Mouse (Mus musculus) midbrain, embryonic 13.5 days (tissue): ENCODE results near the gene Trim13. TPM values are rescaled to one million over a fixed set of nuclear protein-coding genes. Genes with fewer than 3 reads are reported as not detected.
"Not testable (repeated sequence)": the region's sequence is repeated elsewhere in the genome, so short reads cannot be mapped to it uniquely, and the experiment has no call there.

Experiments
- ATAC-seq: fragments of 200-750 bp; cut with Nextera tagmentation; 2 replicates; pipeline ENCODE4 v1.8.0; 2017; ENCODE audit warnings: mild to moderate bottlenecking, moderate TSS enrichment, moderate library complexity
- H3K27ac ChIP-seq: fragments of 300-500 bp; sonication (generic); 2 replicates; pipeline ENCODE4 v1.5.1; 2015; ENCODE audit warnings: inconsistent platforms, mild to moderate bottlenecking, moderate library complexity
- H3K27me3 ChIP-seq: fragments of 300-500 bp; sonication (generic); 2 replicates; pipeline ENCODE4 v1.6.1; 2015; ENCODE audit warnings: mild to moderate bottlenecking, inconsistent platforms
- H3K36me3 ChIP-seq: fragments of 300-500 bp; sonication (generic); 2 replicates; pipeline ENCODE4 v1.6.1; 2015; ENCODE audit warnings: mild to moderate bottlenecking, inconsistent platforms
- H3K4me1 ChIP-seq: fragments of 300-500 bp; sonication (generic); replicated peaks from 2 replicates; pipeline ENCODE4 v1.6.1; 2015; ENCODE audit warnings: inconsistent platforms
- H3K4me2 ChIP-seq: fragments of 300-500 bp; sonication (generic); replicated peaks from 2 replicates; pipeline ENCODE4 v1.6.1; 2015; ENCODE audit warnings: moderate library complexity, mild to moderate bottlenecking, inconsistent platforms
- H3K4me3 ChIP-seq: fragments of 300-500 bp; sonication (generic); replicated peaks from 2 replicates; pipeline ENCODE4 v1.5.1; 2015; ENCODE audit warnings: mild to moderate bottlenecking, inconsistent platforms
- H3K9ac ChIP-seq: fragments of 300-500 bp; sonication (generic); replicated peaks from 2 replicates; pipeline ENCODE4 v1.6.1; 2015; ENCODE audit warnings: mild to moderate bottlenecking, inconsistent platforms
- H3K9me3 ChIP-seq: fragments of 300-500 bp; sonication (generic); 2 replicates; pipeline ENCODE4 v1.6.1; 2016; ENCODE audit warnings: mild to moderate bottlenecking, inconsistent platforms
- WGBS: fragments of 180-500 bp; shearing (Covaris S2); methylation state at CpG from one replicate; pipeline ENCODE4 v1.1.7; 2015; 5-methylcytosine and 5-hydroxymethylcytosine counted together
- polyA plus RNA-seq: library from polyadenylated mRNA; unstranded; fragments of >200 nt; fragmentation: Nextera tagmentation; extraction: Ambion mirVana; gene quantifications from 2 replicates; pipeline ENCODE4 v1.2.1, GENCODE M21; 2015

The Trim13 gene
- polyA plus RNA-seq, 1 experiment from 2014 or later = 48.4 TPM

GRCm38 (mm10) chr14:61589288-61590065 is 8.6 kb upstream of the Trim13 start:
- WGBS = 91% methylated on average over 4 of the region's 4 CpGs
- Histone ChIP-seq H3K36me3 (no peaks in the 10 kb centered on the region), H3K4me2 (no peak overlapping the region)

DNA sequence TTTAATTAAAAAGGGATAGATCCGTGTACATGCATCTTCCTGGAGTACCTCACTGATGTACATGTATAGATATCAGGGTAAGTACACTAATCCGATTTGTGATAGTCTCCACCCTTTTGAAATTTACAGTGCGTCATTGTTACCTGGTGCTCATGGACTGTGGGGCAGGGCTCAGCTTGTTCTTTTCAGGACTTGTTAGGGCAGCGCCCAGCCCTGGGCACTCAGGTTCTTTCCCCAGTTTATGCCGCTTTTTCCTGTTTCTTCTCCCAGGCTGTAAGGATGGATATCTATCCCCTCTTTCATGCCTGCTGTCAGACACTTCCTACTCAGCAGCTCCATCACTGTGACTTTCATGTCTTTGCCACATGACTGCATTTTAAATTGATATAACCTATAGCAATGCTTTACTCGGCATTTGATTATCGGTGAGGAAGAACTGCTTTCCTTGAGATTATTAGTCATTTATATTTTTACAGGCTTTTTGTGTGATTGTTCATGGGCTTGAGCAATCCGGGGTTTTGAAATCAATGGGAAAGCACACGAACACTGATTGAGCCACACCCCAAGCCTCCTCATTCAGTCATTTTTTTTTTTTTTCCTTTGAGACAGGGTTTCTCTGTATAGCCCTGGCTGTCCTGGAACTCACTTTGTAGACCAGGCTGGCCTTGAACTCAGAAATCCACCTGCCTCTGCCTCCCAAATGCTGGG is 1.2 kb upstream of the Trim13 start:
- no peak overlapping the region for H3K9ac ChIP-seq
- peaks cover 19% of the 10 kb centered on the region for H3K4me1 ChIP-seq
- no peak overlapping the region for H3K4me3 ChIP-seq
- 92% methylated on average over 9 of the region's 9 CpGs for WGBS
- no peak overlapping the region for H3K4me2 ChIP-seq
- no peaks in the 10 kb centered on the region for H3K27me3 ChIP-seq
- H3K36me3 ChIP-seq = no peaks in the 10 kb centered on the region
- no peak overlapping the region for H3K27ac ChIP-seq
- ATAC-seq = no peak
- no peaks in the 10 kb centered on the region for H3K9me3 ChIP-seq

More at GRCm38 (mm10) chr14:61589288-61590065, 8.6 kb upstream of the Trim13 start:
- no peaks in the 10 kb centered on the region for H3K9me3 ChIP-seq
- H3K9ac ChIP-seq = no peak overlapping the region
- H3K27me3 ChIP-seq = no peaks in the 10 kb centered on the region
- ATAC-seq = no peak
- H3K27ac ChIP-seq = no peak overlapping the region
- H3K4me1 ChIP-seq = no peaks in the 10 kb centered on the region
- no peak overlapping the region for H3K4me3 ChIP-seq

DNA sequence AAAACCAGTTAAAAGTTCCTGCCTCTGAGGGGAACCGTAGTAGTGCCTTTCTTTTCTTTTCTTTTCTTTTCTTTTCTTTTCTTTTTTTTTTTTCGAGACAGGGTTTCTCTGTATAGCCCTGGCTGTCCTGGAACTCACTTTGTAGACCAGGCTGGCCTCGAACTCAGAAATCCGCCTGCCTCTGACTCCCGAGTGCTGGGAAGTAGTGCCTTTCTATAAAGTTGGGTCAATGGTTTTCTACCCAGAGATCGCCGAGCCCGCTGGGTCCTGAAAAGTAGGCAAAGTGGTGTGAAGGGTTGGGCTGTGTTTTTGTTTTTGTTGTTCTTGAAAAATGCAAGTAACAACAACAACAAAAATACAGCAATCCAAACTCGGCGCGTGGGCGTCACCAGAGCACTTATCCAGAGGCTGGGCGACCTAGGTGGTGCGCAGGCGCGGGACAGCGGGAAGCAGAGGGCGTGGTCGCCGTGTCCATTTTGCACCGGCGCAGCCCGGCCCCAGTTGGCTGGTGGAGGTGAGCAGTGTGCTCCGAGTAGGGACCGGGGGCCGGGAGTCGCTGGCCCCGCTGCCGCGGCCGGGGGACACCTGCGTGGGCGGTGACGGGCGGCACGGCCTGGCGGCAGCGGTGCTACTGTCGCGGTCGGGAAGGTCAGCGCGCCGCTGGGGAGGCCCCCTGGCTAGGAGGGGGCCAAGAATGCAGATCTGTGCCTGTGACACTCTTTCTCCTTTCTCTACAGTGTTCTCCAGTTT is 1.2 kb downstream of the Trim13 start:
- H3K4me3 ChIP-seq = peak overlapping the region; percentile 84
- 5% methylated on average over 44 of the region's 44 CpGs for WGBS
- H3K4me1 ChIP-seq = peaks cover 33% of the 10 kb centered on the region
- H3K9me3 ChIP-seq = no peaks in the 10 kb centered on the region
- no peaks in the 10 kb centered on the region for H3K27me3 ChIP-seq
- H3K36me3 ChIP-seq = peaks cover 11% of the 10 kb centered on the region
- H3K4me2 ChIP-seq = peak overlapping the region; percentile 68
- H3K9ac ChIP-seq = peak overlapping the region; percentile 89
- ATAC-seq = peak; percentile 97
- H3K27ac ChIP-seq = peak overlapping the region; percentile 84

DNA sequence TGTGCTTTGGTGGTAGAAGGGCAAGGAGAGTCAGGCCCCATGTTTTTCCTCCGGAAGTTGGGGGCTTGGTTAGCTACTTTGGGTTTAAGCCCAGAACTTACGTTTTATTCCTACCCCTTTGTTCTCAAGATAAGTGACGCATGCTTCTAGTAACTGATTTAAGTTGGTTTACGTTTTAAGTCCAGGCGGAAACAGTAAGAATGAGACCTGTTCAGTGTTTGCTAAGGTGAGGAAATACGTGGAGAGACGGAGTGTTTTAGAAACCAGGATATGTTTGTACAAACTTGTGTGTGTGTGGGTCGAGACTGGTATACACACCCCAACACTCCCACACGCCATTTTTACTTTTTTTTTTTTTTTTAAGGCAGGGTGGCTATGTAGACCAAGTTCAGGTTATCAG is 3.3 kb downstream of the Trim13 start:
- Histone ChIP-seq H3K27ac (no peak overlapping the region), H3K4me2 (peak overlapping the region; percentile 68), H3K4me1 (peaks cover 33% of the 10 kb centered on the region), H3K9ac (no peak overlapping the region), H3K4me3 (peak overlapping the region; percentile 84), H3K36me3 (peaks cover 30% of the 10 kb centered on the region), H3K27me3 (no peaks in the 10 kb centered on the region), H3K9me3 (no peaks in the 10 kb centered on the region)
- ATAC-seq = no peak
- WGBS = 88% methylated on average over 9 of the region's 9 CpGs

DNA sequence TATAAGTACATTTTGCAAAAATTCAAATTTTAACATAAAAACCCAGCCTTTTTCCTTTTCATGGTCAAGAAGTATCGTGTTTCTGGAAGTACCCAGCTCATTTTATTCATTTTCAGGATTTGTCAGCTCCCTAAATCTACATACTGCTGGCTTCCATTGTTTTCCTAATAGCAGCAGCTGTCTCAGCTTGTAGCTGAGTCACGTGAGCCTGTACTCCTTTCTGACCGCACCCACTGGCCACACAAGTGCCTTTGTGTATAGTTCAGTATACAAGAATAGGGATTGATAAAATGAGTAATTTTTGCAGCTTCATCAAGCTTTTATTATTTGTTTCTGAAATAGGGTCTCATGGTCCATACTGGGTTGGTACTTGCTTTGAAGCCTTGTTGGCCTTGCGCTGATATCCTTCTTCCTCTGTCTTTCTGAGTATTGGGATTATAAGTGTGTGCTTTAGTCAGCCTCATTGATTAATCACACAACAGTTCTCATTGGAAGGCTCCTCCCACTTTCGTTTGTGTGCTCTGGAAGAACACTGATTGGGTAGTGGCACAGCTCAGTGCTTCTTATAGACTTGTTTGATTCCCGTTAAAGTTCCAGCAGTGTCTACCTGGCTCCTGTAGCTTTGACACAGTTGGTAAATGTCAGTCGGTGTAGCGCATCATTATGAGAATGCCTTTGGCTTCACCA is 5.2 kb downstream of the Trim13 start:
- WGBS = 64% methylated on average over 8 of the region's 8 CpGs
- Histone ChIP-seq H3K4me1 (peaks cover 33% of the 10 kb centered on the region), H3K9ac (no peak overlapping the region), H3K36me3 (peaks cover 46% of the 10 kb centered on the region), H3K27ac (no peak overlapping the region), H3K4me3 (no peak overlapping the region), H3K27me3 (no peaks in the 10 kb centered on the region), H3K4me2 (peak overlapping the region; percentile 1; the same call in 1 of the 2 replicates), H3K9me3 (no peaks in the 10 kb centered on the region)
- ATAC-seq = no peak

- no peaks in the 10 kb centered on the region for H3K9me3 ChIP-seq
- 94% methylated on average over 3 of the region's 3 CpGs for WGBS
Observed at GRCm38 (mm10) chr14:61604081-61604480, 6.0 kb downstream of the Trim13 start.

GRCm38 (mm10) chr14:61606088-61606487 is 8.0 kb downstream of the Trim13 start:
- H3K27me3 ChIP-seq, H3K4me2 ChIP-seq, H3K9me3 ChIP-seq, H3K27ac ChIP-seq, H3K9ac ChIP-seq, H3K4me3 ChIP-seq, ATAC-seq: not testable (repeated sequence)
- Histone ChIP-seq H3K4me1 (peaks cover 22% of the 10 kb centered on the region), H3K36me3 (peaks cover 46% of the 10 kb centered on the region)
- 88% methylated on average over 2 of the region's 2 CpGs for WGBS

More at GRCm38 (mm10) chr14:61604081-61604480, 6.0 kb downstream of the Trim13 start:
- Histone ChIP-seq H3K4me1 (peaks cover 33% of the 10 kb centered on the region), H3K36me3 (peaks cover 46% of the 10 kb centered on the region), H3K27me3 (no peaks in the 10 kb centered on the region), H3K4me2 (no peak overlapping the region), H3K9ac (no peak overlapping the region), H3K27ac (no peak overlapping the region), H3K4me3 (no peak overlapping the region)
- ATAC-seq = no peak

- peaks cover 50% of the 10 kb centered on the region for H3K36me3 ChIP-seq
- no peak for ATAC-seq
Observed at GRCm38 (mm10) chr14:61607157-61607556, 9.1 kb downstream of the Trim13 start, which contains the start of gene Kcnrg. TSS of gene Kcnrg (plus strand) at chr14:61607457.

DNA sequence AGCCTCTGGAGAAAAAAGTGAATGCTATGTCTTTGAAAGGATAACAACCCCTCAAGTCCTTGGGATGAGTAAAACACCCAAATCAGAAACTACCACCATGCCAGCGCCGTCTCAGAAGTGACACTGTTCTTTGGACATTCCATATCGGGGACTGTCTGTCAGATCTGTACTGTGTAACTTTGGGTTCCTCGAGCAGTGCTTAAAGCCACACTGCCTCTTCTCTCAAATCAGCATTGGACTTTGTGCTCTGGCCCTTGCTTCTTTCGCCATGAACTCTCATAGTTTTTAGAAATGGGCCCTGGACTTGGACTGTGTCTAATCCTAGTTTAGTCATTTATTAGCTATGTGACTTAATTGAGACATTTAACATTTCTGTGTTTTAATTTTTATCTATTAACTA is 13.7 kb downstream of the Trim13 start:
- H3K4me3 ChIP-seq = no peak overlapping the region
- no peak overlapping the region for H3K27ac ChIP-seq
- H3K4me2 ChIP-seq = no peak overlapping the region
- peaks cover 27% of the 10 kb centered on the region for H3K36me3 ChIP-seq
- H3K4me1 ChIP-seq = no peaks in the 10 kb centered on the region
- H3K27me3 ChIP-seq = no peaks in the 10 kb centered on the region
- 97% methylated on average over 5 of the region's 5 CpGs for WGBS
- no peak overlapping the region for H3K9ac ChIP-seq
- no peak for ATAC-seq
- no peaks in the 10 kb centered on the region for H3K9me3 ChIP-seq

More at GRCm38 (mm10) chr14:61607157-61607556, 9.1 kb downstream of the Trim13 start, which contains the start of gene Kcnrg:
- Histone ChIP-seq H3K27me3 (no peaks in the 10 kb centered on the region), H3K9me3 (no peaks in the 10 kb centered on the region), H3K4me1 (peaks cover 12% of the 10 kb centered on the region), H3K4me3 (no peak within 1 kb of the TSS), H3K9ac (no peak within 1 kb of the TSS), H3K4me2 (no peak within 1 kb of the TSS), H3K27ac (no peak within 1 kb of the TSS)
- 87% methylated on average over 3 of the region's 3 CpGs for WGBS

DNA sequence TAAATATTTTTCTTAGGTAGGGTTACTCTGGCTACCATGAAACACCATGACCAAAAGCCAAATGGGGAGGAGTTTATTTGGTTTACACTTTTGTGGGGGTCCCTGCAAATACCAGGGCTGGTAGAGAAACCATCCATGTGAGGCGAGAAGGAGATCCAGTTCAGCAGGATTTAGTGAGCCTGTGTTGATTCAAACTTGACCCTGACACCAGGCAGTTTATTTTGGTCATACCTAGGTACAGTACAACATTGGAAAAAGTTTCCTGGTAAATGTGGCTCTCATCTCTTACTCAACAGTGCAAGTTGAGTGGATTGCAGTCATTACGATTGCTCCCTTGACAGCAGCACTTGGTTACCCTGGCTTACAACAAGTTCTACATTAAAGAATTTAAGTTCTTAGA is 15.3 kb downstream of the Trim13 start:
- peaks cover 15% of the 10 kb centered on the region for H3K36me3 ChIP-seq
- H3K4me1 ChIP-seq = no peaks in the 10 kb centered on the region
- no peak for ATAC-seq
- no peaks in the 10 kb centered on the region for H3K9me3 ChIP-seq
- no peak overlapping the region for H3K4me3 ChIP-seq
- 96% methylated on average over 2 of the region's 2 CpGs for WGBS
- no peaks in the 10 kb centered on the region for H3K27me3 ChIP-seq
- no peak overlapping the region for H3K4me2 ChIP-seq
- H3K27ac ChIP-seq = no peak overlapping the region
- no peak overlapping the region for H3K9ac ChIP-seq

GRCm38 (mm10) chr14:61620371-61620770 is 22.3 kb downstream of the Trim13 start:
- H3K4me3 ChIP-seq = no peak overlapping the region
- peaks cover 3% of the 10 kb centered on the region; the same call in 1 of the 2 replicates for H3K36me3 ChIP-seq
- no peaks in the 10 kb centered on the region for H3K27me3 ChIP-seq
- no peak for ATAC-seq
- no peak overlapping the region for H3K27ac ChIP-seq
- H3K9me3 ChIP-seq = no peaks in the 10 kb centered on the region
- 91% methylated on average over 2 of the region's 2 CpGs for WGBS
- H3K4me1 ChIP-seq = no peaks in the 10 kb centered on the region
- no peak overlapping the region for H3K9ac ChIP-seq
- no peak overlapping the region for H3K4me2 ChIP-seq
